Mouse (Mus musculus) midbrain, embryonic 16.5 days (tissue): Measurements from ENCODE around the gene Accsl. TPM values are rescaled to one million over a fixed set of nuclear protein-coding genes. Genes with fewer than 3 reads are reported as not detected.
A peak's percentile ranks its signal among the peaks of the same experiment; 100 is the strongest.

Source experiments
- ATAC-seq: fragments of 200-750 bp; cut with Nextera tagmentation; 2 replicates; pipeline ENCODE4 v1.8.0; 2017; ENCODE audit warnings: moderate TSS enrichment
- H3K27ac ChIP-seq: fragments of 300-500 bp; sonication (generic); 2 replicates; pipeline ENCODE4 v1.5.1; 2014; ENCODE audit warnings: mild to moderate bottlenecking, low read length, mixed read lengths
- H3K27me3 ChIP-seq: fragments of 300-500 bp; sonication (generic); 2 replicates; pipeline ENCODE4 v1.6.1; 2014; ENCODE audit warnings: low read depth, low read length, mixed read lengths; ENCODE audit not compliant: control insufficient read depth, insufficient read depth
- H3K36me3 ChIP-seq: fragments of 300-500 bp; sonication (generic); 2 replicates; pipeline ENCODE4 v1.6.1; 2014; ENCODE audit warnings: mild to moderate bottlenecking, low read length, moderate library complexity, mixed read lengths; ENCODE audit not compliant: control insufficient read depth, insufficient read depth
- H3K4me1 ChIP-seq: fragments of 300-500 bp; sonication (generic); 2 replicates; pipeline ENCODE4 v1.6.1; 2014; ENCODE audit warnings: mild to moderate bottlenecking, low read length, mixed read lengths; ENCODE audit not compliant: control insufficient read depth, insufficient read depth
- H3K4me2 ChIP-seq: fragments of 300-500 bp; sonication (generic); 2 replicates; pipeline ENCODE4 v1.6.1; 2014; ENCODE audit warnings: mild to moderate bottlenecking, low read length, mixed read lengths
- H3K4me3 ChIP-seq: fragments of 300-500 bp; sonication (generic); 2 replicates; pipeline ENCODE4 v1.5.1; 2014; ENCODE audit warnings: low read depth, mild to moderate bottlenecking, low read length, moderate library complexity, mixed read lengths
- H3K9ac ChIP-seq: fragments of 300-500 bp; sonication (generic); 2 replicates; pipeline ENCODE4 v1.6.1; 2014; ENCODE audit warnings: low read depth, low read length, mixed read lengths
- H3K9me3 ChIP-seq: fragments of 300-500 bp; sonication (generic); replicated peaks from 2 replicates; pipeline ENCODE4 v1.6.1; 2014; ENCODE audit warnings: mild to moderate bottlenecking, low read length, mixed read lengths; ENCODE audit not compliant: control insufficient read depth, poor library complexity, severe bottlenecking
- WGBS: fragments of 180-500 bp; shearing (Covaris S2); extraction: QIAGEN DNeasy Blood & Tissue Kit; methylation state at CpG from one replicate; pipeline ENCODE4 v1.1.7; 2014; 5-methylcytosine and 5-hydroxymethylcytosine counted together
- polyA plus RNA-seq: library from polyadenylated mRNA; unstranded; fragments of >200 nt; fragmentation: Nextera tagmentation; extraction: Ambion mirVana; gene quantifications from 2 replicates; pipeline ENCODE4 v1.2.1, GENCODE M21; 2015

The Accsl gene
- polyA plus RNA-seq, 1 experiment from 2014 or later, result 0.21 TPM

- no peak for ATAC-seq
- Histone ChIP-seq H3K36me3 (no peaks in the 10 kb centered on the region), H3K27me3 (no peaks in the 10 kb centered on the region), H3K4me3 (no peak overlapping the region), H3K9me3 (no peaks in the 10 kb centered on the region), H3K4me2 (no peak overlapping the region), H3K27ac (no peak overlapping the region), H3K4me1 (no peaks in the 10 kb centered on the region), H3K9ac (no peak overlapping the region)
- 40% methylated on average over 16 of the region's 16 CpGs for WGBS
Observed at GRCm38 (mm10) chr2:93899397-93900380, 30.7 kb upstream of the Accsl start.

GRCm38 (mm10) chr2:93891611-93892280 lies 22.8 kb upstream of the Accsl start:
- 12% methylated on average over 8 of the region's 9 CpGs for WGBS
- Histone ChIP-seq H3K9ac (no peak overlapping the region), H3K9me3 (no peaks in the 10 kb centered on the region), H3K27me3 (no peaks in the 10 kb centered on the region), H3K27ac (peak overlapping the region; percentile 61), H3K4me1 (no peaks in the 10 kb centered on the region), H3K4me2 (no peak overlapping the region), H3K36me3 (no peaks in the 10 kb centered on the region), H3K4me3 (no peak overlapping the region)
- ATAC-seq, result peak; percentile 95

GRCm38 (mm10) chr2:93890143-93890542 lies 21.2 kb upstream of the Accsl start:
- no peaks in the 10 kb centered on the region for H3K27me3 ChIP-seq
- H3K9me3 ChIP-seq, result no peaks in the 10 kb centered on the region
- H3K4me1 ChIP-seq, result no peaks in the 10 kb centered on the region
- H3K4me2 ChIP-seq, result no peak overlapping the region
- WGBS, result 72% methylated on average over 8 of the region's 8 CpGs
- no peak overlapping the region for H3K4me3 ChIP-seq
- H3K27ac ChIP-seq, result no peak overlapping the region
- no peak for ATAC-seq
- H3K9ac ChIP-seq, result no peak overlapping the region
- no peaks in the 10 kb centered on the region for H3K36me3 ChIP-seq

GRCm38 (mm10) chr2:93889071-93889470 lies 20.1 kb upstream of the Accsl start:
- Histone ChIP-seq H3K4me2 (no peak overlapping the region), H3K36me3 (no peaks in the 10 kb centered on the region), H3K4me3 (no peak overlapping the region), H3K27ac (no peak overlapping the region), H3K27me3 (no peaks in the 10 kb centered on the region), H3K9me3 (no peaks in the 10 kb centered on the region), H3K4me1 (0 out of 2 replicates have a peak, but pooled peaks cover under 1% of the 10 kb centered on the region), H3K9ac (no peak overlapping the region)
- WGBS, result 93% methylated on average over 7 of the region's 7 CpGs
- ATAC-seq, result no peak

GRCm38 (mm10) chr2:93888366-93888765 lies 19.4 kb upstream of the Accsl start:
- Histone ChIP-seq H3K9ac (no peak overlapping the region), H3K4me2 (no peak overlapping the region), H3K36me3 (no peaks in the 10 kb centered on the region), H3K4me1 (0 out of 2 replicates have a peak, but pooled peaks cover 2% of the 10 kb centered on the region), H3K4me3 (no peak overlapping the region), H3K27ac (no peak overlapping the region), H3K9me3 (no peaks in the 10 kb centered on the region), H3K27me3 (no peaks in the 10 kb centered on the region)
- no peak for ATAC-seq
- 89% methylated on average over 6 of the region's 6 CpGs for WGBS

- H3K27me3 ChIP-seq, result no peaks in the 10 kb centered on the region
- no peak overlapping the region for H3K27ac ChIP-seq
- 90% methylated on average over 11 of the region's 11 CpGs for WGBS
- H3K36me3 ChIP-seq, result no peaks in the 10 kb centered on the region
- ATAC-seq, result no peak
- H3K9ac ChIP-seq, result no peak overlapping the region
- H3K4me3 ChIP-seq, result no peak overlapping the region
- H3K4me1 ChIP-seq, result 0 out of 2 replicates have a peak, but pooled peaks cover 2% of the 10 kb centered on the region
- H3K9me3 ChIP-seq, result no peaks in the 10 kb centered on the region
- no peak overlapping the region for H3K4me2 ChIP-seq
Observed at GRCm38 (mm10) chr2:93887273-93887672, 18.3 kb upstream of the Accsl start.

GRCm38 (mm10) chr2:93886013-93886794 lies 17.2 kb upstream of the Accsl start:
- Histone ChIP-seq H3K4me2 (no peak overlapping the region), H3K9ac (no peak overlapping the region), H3K27ac (no peak overlapping the region), H3K4me3 (no peak overlapping the region), H3K27me3 (no peaks in the 10 kb centered on the region), H3K9me3 (no peaks in the 10 kb centered on the region), H3K4me1 (0 out of 2 replicates have a peak, but pooled peaks cover 2% of the 10 kb centered on the region), H3K36me3 (no peaks in the 10 kb centered on the region)
- no peak for ATAC-seq
- WGBS, result 64% methylated on average over 10 of the region's 10 CpGs

GRCm38 (mm10) chr2:93883066-93883465 lies 14.1 kb upstream of the Accsl start:
- Histone ChIP-seq H3K9me3 (no peaks in the 10 kb centered on the region), H3K4me1 (0 out of 2 replicates have a peak, but pooled peaks cover 2% of the 10 kb centered on the region), H3K27ac (no peak overlapping the region), H3K4me3 (no peak overlapping the region), H3K36me3 (no peaks in the 10 kb centered on the region), H3K9ac (no peak overlapping the region), H3K4me2 (no peak overlapping the region), H3K27me3 (no peaks in the 10 kb centered on the region)
- WGBS, result 50% methylated on average over 5 of the region's 5 CpGs
- ATAC-seq, result no peak
